Mouse (Mus musculus) olfactory bulb, adult 2 months (tissue): ENCODE measurements around the gene Muc13.

Experiments used
- CTCF ChIP-seq: fragments of 200-500 bp; IDR thresholded peaks from 2 replicates; pipeline ENCODE4 v1.5.1; 2012; ENCODE audit warnings: low read depth, mild to moderate bottlenecking, low read length, moderate library complexity; ENCODE audit not compliant: insufficient read depth
- POLR2A ChIP-seq: fragments of 200-500 bp; IDR thresholded peaks from 2 replicates; pipeline ENCODE4 v1.6.1; 2012; ENCODE audit warnings: mild to moderate bottlenecking, low read depth, low read length, moderate library complexity; ENCODE audit not compliant: insufficient read depth

GRCm38 (mm10) chr16:33836676-33837075 lies 42.8 kb downstream of the Muc13 start:
- TF ChIP-seq POLR2A (no peak), CTCF (no peak)
